Mouse (Mus musculus) hematopoietic stem cell, adult 5-6 weeks (primary cell): ENCODE measurements around the gene Sh3bp5l. TPM values are rescaled to one million over a fixed set of nuclear protein-coding genes. Genes with fewer than 3 reads are reported as not detected.
A peak's percentile ranks its signal among the peaks of the same experiment; 100 is the strongest.
"Not testable (repeated sequence)": the region's sequence is repeated elsewhere in the genome, so short reads cannot be mapped to it uniquely, and the experiment has no call there.

Experiments used
- ATAC-seq, 2 experiments: fragments of 125-278 bp in 1 of 2; replicated peaks in 1 of 2; 2 replicates each; pipeline ENCODE4 v1.8.0; 2016 to 2017; ENCODE audit warnings: inconsistent platforms in 2 of 2, mild to moderate bottlenecking in 2 of 2, moderate number of reproducible peaks in 2 of 2, low read depth in 1 of 2, moderate TSS enrichment in 1 of 2; ENCODE audit not compliant: low FRiP score in 2 of 2, poor library complexity in 2 of 2, severe bottlenecking in 2 of 2, insufficient read depth in 1 of 2, low TSS enrichment in 1 of 2
- total RNA-seq: library from RNA; stranded (forward); fragments of 172-1452, 232-1000 nt; gene quantifications from 2 replicates; pipeline ENCODE4 v1.2.3, GENCODE M21; 2017

Sh3bp5l gene
- 35.5 and 36.7 TPM in 2 replicates for total RNA-seq

DNA sequence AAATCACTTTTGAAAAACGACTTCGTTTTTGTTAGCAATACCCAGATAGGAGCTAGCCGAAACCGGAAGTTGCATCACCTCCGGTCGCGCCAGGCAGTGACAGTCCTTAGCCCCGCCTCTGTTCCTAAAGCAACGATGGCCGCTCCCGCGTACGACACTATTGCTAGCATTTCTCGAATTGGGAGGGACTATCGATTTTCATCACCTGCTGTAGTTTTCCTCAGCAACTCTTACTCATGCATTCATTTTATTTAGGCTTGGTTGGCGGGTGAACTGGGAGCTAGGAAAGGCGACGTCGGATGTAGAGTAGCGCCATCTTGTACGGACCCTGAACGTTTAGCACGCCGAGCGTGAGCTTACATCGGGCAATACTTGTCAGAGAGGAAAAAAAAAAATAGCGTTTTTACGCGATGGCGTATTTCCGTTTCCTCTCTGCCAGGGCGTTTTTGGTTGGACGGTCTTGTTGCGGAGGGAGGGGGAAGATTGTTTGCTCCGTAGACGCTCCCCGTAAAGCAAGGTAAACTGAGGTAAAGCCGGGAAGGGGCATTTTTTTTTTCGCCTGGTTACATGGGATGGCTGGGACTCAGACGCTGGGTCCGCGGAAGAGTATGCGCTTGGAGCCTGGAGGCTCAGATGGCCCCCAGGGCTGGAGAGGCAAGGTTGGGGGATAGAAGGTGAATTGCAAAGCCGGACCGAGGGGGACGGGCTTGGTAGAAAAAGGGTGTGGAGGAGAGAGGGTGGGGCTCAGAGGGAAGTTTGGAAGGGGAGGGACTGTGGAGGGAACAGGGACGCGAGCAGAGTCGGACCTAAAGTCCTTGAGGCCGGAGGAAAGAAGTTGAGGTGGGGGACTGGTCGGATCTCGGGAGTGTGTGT lies at the start of gene Sh3bp5l, which contains the start of gene Zfp672:
TSS of gene Sh3bp5l (plus strand) at position 449 of the 873 bp plus-strand sequence.
TSS of gene Zfp672 (minus strand) at position 64 of the 873 bp plus-strand sequence.
- peak; percentile 92 to 93 for ATAC-seq

DNA sequence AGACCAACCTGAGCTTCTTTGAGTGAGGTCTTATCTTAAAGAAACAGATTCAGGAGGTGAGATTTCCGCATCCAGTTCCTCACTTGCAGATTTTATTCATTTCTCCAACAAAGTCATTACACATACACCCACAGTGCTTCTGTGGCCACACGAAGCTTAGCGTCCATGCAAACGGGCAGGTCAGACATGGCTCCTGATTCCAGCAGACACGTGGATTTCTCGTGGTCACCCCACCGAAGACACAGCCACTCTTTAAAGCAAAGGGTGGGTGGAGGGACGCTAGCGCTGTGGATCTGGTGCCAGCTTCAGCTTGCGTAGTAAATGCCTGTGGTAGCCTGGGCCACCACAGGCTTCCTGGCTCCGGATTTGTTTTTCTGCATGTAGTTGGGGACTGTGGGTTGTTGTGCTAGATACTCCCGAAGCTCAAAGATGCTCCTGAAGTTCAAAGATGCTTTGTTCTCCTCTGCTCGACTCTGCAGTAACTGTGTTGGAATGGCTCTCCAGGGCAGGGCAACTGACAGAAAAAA lies 48.5 kb upstream of the Sh3bp5l start:
- peak; percentile 75 to 78 for ATAC-seq

DNA sequence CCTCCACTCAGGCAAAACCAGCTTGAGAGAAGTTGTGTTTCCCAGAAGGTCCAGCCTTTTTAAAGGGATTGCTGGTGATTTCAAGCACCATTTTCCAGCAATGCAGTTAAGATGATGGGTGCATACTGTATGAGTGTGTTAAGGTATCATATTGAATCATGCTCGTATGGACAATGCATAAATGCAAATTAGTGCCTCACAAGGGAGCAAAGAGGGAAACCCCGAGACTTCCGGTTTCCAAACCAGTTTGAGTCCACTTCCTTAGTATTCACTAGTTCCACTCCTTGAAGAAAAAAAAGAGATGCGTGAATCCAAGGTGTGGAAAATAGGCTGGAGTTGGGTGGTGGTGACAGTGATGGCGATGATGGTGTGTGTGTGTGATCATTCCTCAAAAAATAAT lies 48.0 kb upstream of the Sh3bp5l start:
- ATAC-seq, result no peak

DNA sequence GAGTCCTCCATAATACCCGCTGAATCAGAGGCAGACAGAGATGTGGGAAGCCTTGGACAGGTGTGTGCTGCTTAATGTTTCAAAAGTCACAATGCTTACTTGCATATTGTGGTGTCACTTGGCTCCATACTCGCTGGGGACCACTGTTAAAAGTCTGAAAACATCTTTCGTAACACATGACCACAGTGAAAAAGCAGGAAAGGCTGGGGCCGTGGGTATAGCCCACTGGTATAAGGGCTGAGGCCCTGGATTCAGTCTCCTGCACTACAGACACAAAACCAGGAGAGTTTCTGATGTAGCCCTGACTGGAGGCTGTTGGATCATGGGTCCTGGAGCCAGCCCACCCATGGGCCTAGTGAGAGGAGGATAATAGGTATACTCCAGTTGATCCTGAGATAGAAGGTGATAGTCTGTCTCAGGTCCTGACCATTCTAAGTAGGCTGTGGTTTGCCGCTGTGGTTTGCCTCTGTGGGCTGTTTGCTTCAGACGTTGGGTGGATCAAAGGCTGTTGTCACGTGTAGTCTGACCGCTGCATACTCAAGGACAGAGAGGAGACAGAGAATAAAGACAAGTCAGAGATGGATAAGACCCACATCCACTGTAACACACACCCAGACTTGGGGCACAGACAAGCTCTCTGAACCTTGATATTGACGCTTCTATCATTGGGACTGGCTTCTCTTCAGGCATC lies 40.4 kb upstream of the Sh3bp5l start:
- ATAC-seq, result peak; percentile 4 to 29; a peak in 1 of 4 replicates

DNA sequence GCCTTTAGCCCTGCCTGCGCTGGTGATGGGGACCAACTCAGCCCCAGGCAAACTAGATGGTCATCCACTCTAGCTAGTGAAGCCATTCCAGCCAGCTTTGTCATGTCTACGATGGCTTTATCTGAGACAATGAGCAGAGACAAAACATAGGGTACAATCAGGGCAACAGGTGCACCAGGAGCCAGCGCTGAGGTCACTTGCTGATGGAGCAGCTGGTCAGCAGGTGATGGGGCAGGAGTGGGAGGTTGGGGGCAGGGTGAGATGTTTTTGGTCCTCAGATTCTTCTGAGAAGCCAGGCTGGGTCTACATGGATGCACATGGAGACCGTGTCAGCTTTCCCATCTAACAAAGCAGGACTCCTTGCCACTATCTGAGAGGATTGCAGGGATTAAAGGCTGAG lies 39.7 kb upstream of the Sh3bp5l start:
- no peak for ATAC-seq

DNA sequence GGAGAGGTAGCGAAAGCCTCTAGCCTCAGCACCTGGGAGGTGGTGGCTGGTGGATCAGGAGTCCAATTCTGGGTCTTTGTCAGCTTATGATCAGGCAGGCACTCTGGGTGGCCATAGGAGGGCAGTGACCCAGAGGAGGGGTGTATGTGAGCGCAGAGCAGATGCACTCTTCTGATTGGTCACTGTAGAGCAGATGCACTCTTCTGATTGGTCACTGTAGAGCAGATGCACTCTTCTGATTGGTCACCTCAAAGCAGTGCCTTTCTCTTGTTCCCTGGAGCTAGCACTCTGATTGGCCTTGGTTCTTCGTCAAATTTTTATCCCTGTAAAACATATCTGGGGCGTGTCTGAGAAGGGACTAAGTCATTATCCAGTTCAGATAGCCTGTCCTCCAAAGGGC lies 37.7 kb upstream of the Sh3bp5l start:
- no peak for ATAC-seq

DNA sequence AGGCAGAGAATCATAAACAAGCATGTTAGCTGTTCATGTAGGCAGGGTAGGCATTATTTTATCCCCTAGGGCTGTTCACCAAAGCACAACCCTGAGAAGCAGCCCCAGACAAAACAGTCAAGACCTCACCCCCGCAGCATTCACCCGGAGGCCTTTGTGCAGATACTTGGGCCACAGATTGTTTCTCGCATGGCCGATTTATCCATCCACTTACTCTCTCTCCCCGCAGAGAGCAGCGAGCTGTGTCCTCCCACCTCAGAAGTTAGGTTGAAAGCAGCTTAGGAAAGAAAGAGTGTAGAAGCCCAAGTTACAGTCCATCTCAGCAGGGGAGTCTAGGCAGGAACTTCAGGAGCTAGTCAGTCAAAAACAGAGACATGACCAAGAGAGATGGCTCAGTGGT lies 33.1 kb upstream of the Sh3bp5l start:
- no peak for ATAC-seq

DNA sequence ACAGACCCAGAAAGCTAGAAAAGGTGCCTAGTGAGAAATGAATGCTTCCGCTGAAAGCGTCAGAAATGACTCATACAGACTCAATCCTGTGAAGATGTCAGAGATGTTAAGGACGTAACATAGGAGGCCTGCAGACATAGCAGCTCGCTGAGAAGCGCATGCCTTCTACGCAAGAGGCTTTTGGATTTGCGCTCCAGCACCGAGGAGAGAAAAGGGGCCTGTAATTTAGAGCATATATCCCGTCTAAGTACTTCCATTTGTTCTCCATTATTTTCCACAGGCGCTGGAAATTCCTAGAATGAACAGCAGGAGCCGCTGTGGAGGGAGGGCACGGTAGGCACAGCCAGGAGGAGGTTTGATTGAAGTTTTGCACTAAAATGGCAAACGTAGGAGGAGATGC lies 29.5 kb upstream of the Sh3bp5l start:
- peak; percentile 10 to 29; a peak in 1 of 4 replicates for ATAC-seq

DNA sequence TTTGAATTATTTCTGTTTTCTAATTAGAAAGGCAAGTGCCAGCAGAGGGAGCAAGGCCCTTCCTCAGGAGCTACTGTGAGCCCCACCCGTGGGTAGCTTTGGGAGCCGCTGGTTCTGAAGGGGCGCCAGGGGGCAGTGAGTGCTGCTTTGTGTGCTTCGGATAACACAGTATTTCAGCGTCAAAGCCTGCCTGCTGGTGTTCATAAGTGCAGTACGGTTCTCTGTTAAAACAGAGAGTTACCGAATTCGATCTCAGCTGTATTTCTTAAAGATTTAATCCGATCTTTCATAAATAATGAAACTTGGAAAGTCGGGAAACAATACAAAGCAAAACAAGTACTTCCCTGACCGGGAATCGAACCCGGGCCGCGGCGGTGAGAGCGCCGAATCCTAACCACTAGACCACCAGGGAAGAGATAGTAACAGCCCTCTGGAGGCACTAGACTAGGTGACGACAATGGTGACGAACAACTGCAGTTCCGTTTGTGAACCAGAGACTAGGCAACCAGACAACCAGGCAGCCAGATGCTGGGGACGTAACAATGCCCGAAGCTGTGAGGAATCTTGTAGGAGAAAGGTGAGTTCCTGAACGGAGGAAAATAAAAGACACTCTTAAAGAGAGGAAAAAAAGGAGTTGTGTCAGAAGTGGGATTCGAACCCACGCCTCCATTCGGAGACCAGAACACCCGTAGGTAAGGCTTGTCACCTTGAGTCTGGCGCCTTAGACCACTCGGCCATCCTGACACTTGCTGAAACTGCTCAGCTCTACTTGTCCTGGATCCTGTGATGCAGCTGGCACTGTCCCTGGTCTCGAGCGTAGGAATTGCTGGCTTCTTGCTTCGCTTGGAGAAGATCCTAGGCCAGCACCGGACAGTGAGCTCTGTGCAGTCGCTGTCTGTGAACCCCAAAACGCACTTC lies 28.4 kb upstream of the Sh3bp5l start:
- ATAC-seq, result peak; percentile 90

DNA sequence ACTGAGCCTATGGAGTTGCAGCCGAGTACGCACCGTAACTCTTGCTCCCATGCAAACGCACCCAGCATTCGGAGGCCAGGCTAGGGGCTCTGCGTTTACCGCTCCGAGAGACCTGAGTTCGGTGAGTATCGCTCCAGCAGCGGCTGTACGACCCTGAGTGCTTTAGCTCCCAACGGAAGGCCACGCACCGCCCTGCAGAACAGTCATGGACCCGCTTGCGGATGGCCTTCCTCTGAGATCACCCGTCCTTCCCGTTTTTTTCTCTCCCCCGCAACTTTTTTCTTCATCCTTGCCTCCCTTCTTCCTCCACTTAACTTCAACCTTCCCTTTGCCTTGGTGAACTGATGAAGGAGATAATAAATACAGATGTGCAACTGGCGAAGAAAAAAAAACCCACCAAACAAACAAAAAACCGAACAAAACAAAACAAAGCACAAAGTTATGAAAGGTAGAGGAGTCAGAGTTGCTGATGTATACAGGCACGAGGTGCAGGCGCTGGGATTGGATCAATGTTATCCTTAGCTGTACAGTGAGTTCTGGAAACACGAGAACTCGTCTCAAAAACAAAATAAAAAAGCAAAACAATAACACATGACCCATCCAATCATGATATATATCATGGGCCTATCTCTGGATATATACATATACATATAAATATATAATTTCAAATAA lies 27.6 kb upstream of the Sh3bp5l start:
- ATAC-seq, result peak; percentile 18 to 23; a peak in 2 of 4 replicates

DNA sequence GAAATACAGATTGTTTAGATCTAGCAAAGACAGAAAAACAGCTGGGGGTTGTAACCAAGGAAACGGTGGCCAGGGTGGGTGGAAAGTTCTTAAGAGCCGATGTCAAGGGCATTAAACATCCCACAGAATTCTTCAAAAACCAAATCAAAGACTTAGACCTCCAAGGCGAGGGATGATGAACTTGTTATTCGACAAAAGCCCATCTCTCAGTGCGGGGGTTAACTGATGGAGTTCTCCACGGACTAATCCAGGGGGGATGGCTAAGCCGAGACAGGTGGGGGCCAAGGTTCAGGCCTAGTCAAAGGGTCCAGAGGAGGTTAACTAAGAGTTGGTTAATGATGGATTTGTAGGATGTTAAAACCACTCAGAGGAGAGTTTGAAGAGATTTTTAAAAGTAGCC lies 26.9 kb upstream of the Sh3bp5l start:
- ATAC-seq, result no peak

DNA sequence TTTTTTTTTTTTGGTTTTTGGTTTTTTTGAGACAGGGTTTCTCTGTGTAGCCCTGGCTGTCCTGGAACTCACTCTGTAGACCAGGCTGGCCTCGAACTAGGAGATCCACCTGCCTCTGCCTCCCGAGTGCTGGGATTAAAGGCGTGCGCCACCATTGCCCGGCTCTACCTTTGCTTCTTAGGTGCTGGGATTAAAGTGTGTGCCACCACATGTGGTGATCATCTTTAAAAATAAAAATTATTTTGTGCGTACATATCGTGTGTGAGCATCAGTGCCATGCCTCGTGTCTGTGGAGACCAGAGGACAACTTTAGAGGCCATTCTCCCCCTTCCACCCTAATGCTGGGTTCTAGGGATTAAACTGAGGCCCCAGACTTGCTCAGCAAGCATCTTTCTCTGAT lies 25.2 kb upstream of the Sh3bp5l start:
- not testable (repeated sequence) for ATAC-seq

DNA sequence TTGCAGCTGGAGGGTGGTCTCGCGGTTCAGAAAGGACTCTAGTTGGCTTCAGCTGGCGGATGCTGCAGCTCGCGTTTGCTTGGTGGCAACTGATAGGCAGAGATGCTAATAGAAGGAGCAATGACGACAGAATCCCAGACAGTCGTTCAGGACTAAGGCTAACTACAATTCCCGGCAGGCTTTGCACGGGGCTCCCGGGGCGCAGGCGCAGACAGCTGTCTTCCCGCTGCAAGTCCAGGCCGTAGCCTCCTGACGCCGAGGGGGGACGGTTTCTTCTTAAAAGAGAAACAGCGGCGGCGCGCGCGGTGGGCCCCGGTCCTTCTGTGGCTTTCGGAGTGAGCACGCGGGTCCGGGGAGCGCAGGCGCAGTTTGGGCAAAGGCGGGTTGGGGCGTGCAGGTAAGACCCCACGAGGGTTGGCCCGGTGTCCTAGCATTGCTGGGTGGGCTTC lies 23.6 kb upstream of the Sh3bp5l start, which contains the start of gene Zfp692:
TSS of gene Zfp692 (plus strand) at position 210 of the 449 bp plus-strand sequence.
- peak; percentile 62 to 66 for ATAC-seq

DNA sequence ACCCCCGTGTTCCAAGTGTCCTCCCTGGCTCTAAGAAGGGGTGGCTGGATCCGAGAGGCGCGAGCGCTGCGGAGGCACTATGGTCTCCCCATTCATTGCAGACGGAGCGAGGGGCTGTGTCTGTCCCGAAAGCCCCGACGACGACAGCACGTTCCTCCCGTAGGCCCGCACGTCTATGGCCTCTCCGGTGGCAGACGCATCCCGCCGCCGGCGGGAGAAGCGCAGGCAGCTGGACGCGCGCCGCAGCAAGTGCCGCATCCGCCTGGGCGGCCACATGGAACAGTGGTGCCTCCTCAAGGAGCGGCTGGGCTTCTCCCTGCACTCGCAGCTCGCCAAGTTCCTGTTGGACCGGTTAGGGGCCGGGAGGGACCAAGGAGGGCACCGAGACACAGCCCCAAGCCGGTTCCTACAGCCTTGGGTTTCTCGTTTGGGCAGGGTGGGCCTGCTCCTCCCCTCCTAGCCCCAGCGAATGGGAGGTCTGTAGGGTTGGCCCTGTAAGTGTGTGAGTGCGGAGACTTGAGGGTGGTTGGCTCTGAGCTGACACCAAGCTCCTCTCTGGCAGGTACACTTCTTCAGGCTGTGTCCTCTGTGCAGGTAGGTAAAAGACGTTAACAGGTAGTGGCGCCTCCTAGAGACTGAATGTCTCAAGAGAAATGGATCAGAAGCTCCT lies 23.0 kb upstream of the Sh3bp5l start:
- ATAC-seq, result peak; percentile 54 to 66

DNA sequence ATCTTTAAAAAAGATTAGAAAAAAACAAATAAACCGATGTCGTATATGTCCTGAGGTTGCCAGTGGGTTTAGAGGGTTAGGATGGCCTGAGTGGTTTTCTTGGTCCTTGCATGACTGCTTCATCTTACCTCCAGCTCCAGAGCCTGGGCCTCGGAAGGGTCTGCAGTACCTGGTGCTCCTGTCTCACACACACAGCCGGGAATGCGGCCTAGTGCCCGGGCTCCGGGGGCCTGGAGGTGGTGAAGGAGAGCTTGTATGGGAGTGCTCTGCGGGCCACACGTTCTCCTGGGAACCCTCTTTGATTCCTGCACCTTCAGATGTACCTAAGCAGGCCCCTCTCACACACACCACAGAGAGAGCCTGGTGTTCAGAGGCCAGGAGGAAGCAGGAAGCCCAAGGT lies 21.9 kb upstream of the Sh3bp5l start:
- no peak for ATAC-seq

DNA sequence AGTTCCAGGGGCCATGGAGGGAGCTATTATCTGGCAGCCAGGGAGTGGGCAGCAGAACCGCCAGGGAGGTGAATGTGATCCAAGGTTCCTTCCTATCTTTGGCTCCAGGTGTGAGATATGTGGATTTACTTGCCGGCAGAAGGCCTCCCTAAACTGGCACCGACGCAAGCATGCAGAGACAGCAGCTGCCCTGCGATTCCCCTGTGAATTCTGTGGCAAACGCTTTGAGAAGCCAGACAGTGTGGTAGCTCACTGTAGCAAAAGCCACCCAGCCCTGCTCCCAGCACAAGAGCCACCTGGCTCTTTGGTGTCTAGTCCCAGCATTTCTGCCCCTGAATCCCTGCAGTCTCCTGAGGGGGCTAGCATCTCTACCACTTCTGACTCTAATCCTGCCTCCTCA lies 16.5 kb upstream of the Sh3bp5l start:
- no peak for ATAC-seq
